Mouse (Mus musculus): ENCODE results near the gene Mef2d.
"Not testable (repeated sequence)": the region's sequence is repeated elsewhere in the genome, so short reads cannot be mapped to it uniquely, and the experiment has no call there.

The Mef2d gene

DNA sequence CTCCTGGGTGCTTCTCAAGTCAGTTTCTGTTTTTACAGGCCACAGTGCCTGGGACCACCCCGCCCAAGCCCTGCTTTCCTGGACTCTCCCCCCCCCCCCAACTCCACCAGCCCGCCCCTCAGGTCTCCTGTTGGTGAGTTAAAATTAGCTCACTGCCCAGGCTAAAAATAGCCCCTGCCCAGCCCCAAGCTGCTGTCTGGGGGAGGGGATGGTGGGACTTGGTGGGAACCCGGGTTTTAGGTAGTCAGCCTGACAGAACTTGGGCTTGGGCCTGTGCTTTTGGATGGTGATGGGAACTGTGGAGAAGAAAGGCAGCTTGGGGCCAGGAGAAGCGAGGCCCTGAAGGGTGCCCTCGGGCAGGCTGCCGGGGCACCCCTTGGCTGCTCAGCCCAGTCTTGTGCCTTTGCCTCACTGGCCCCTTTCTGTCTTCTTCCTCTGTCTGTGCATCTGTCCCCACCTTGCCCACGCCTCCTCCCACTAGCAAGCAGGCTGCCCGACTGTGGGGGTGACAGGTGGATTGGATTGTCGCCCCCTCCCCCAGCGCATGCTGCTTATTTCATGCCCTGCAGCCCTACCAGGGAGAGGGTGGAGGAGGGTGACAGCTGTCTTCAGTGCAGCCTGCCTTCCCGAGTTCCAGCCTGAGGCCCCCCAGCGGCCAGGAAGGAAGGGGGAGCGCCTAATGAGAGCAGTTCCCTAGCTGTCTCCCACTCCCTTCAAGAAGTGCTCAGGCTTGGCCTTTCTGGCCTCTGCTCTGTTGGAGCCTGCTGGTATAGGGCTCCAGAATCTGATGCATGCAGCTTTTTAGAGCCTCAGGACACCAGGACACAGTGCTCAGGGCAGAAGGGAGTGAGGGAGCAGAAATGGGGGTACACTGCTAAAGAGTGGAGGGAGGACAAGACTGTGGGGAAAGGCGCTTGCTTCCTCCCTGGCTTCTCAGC lies 8.2 kb downstream of the Mef2d start:
- DNase-seq (ENCODE audit: low read depth, low spot score), result no peak

DNA sequence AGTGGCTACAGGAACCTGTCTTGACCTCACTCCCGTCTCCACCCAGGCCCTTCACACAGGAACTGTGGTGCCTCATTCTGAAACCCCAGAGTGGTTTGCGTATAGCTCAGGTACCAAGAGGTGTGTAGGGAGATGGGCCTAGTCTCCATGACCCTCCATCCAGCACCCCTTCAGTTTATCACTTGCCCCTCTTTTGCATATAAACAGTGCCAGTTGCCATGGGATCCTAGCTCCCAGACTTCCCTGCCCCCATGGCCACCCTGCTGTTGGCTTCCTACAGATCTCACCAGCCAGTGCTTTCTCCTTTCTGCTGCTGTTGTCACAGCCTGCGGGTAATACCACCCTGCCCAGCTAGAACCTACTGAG lies 8.8 kb downstream of the Mef2d start:
- DNase-seq (ENCODE audit: low read depth, low spot score), result no peak

DNA sequence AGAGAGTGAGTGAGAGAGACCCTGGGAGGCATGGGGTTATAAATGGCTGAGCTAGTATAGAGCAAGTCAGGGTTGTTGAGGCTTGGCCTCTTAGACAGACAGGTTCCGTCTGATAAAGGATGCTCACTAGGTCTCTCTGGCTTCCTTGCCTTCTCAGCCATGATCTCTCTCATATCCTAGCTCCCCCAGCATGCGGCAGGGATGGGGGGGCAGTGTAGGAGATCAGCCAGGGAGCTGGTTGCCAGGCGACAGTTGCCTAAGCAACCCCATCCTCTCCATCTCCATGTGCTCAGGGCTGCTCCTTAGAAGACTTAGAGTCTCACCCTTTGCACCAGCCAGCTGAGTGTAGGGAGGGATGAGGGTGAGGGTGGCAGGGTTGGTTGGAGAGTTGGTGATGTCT lies 9.9 kb downstream of the Mef2d start:
- no peak for DNase-seq (ENCODE audit: low read depth, low spot score)

- no peak for DNase-seq (ENCODE audit: low read depth, low spot score)
These were observed 11.3 kb downstream of the Mef2d start for GRCm38 (mm10) chr3:88153290-88154011.

DNA sequence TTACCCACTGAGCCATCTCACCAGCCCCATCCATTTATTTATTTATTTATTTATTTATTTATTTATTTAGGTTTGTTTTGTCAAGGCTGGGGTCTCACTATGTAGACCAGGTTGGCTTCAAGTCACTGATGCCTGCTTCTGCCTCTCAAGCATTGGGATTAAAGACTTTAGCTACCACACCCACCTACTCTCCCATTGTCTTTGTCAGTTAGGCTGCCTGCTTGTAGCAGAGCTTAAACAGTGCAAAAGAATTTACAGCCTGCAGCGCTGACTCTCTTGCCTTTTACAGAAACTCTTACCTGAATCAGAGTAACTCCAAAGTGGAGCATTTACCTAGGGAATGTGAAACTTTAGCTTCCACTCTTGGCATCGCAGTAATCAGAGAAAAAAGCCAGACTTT lies 12.1 kb downstream of the Mef2d start:
- DNase-seq (ENCODE audit: low read depth, low spot score), result no peak

GRCm38 (mm10) chr3:88156817-88157216 lies 14.6 kb downstream of the Mef2d start:
- no peak for DNase-seq (ENCODE audit: low read depth, low spot score)

- DNase-seq (ENCODE audit: low read depth, low spot score), result peak; percentile 54
These were observed 15.8 kb downstream of the Mef2d start for GRCm38 (mm10) chr3:88157771-88158597.

DNA sequence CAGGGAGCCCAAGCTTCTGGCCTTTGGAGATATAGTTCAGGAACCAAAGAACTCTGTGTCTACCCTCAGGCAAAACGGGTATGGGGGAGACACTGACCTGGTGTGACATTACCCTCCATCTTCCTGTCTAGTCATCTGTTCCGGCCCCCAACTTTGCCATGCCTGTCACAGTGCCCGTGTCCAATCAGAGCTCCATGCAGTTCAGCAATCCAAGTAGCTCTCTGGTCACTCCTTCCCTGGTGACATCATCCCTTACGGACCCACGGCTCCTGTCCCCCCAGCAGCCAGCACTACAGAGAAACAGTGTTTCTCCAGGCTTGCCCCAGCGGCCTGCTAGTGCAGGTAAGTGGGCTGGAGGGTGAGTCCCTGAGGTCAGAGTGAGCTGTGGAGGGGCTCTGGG lies 16.8 kb downstream of the Mef2d start:
- no peak for DNase-seq (ENCODE audit: low read depth, low spot score)

- no peak for DNase-seq (ENCODE audit: low read depth, low spot score)
These were observed 18.7 kb downstream of the Mef2d start for GRCm38 (mm10) chr3:88160856-88161255.

GRCm38 (mm10) chr3:88162259-88162658 lies 20.1 kb downstream of the Mef2d start:
- DNase-seq (ENCODE audit: low read depth, low spot score), result no peak

GRCm38 (mm10) chr3:88162811-88163210 lies 20.6 kb downstream of the Mef2d start:
- DNase-seq (ENCODE audit: low read depth, low spot score), result no peak

DNA sequence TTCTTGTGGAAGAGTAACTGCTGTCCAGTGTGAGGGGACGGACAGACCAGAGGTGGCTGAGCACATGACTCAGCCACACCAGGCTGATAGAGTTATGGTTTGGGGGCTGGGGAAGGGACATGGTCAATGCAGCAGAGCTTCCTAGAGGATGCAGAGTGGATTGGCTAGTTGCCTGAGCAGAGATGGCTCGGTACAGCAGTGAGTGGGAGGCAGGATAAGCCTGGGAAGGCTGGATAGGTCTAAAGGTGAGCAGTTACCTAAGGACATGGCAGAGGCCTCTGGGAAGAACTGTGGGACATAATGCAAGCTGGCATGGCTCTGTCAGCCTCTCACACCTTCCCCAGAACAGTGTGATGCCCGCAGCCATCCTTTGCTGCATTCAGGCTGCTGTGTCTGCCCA lies 21.7 kb downstream of the Mef2d start:
- DNase-seq (ENCODE audit: low read depth, low spot score), result no peak

GRCm38 (mm10) chr3:88164263-88164662 lies 22.1 kb downstream of the Mef2d start:
- DNase-seq (ENCODE audit: low read depth, low spot score), result no peak

DNA sequence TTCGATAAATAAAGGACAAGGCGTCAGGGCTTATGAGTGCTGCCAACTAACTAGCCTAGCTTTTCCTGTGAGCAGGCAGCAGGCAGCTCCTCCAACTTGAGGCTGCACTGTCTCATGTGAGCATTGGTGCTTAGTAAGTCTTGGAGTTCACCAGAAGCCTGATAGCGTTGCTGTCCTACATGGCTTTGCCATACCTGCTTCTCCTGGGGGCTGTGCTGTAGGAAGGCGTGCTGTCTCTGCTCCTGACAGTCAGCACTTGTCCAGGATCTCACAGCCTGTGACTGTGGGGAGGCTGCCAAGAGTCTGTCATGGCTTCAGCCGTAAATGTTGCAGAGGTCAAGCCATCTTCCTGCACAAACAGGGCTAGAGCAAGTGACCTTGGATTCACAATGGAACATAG lies 23.9 kb downstream of the Mef2d start:
- no peak for DNase-seq (ENCODE audit: low read depth, low spot score)

DNA sequence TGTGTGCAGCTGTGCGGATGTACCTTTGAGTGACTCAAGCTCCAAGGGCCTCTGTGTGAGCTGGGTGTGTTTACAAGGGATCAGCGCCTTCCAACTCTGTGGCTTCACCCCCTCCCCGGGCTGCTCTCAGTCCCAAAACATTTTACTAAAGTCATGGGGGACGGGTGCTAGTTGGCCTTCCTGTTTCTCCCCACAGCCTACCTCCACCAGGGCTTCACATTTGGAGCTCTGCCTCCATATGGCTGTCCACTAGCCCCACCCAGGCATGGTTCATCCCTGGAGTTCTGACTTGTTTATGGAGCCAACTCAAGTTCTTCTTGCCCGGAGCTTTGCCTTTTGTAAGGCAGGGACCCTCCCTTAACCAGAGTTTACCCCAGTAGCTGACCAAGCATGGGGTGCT lies 28.2 kb downstream of the Mef2d start:
- no peak for DNase-seq (ENCODE audit: low read depth, low spot score)

DNA sequence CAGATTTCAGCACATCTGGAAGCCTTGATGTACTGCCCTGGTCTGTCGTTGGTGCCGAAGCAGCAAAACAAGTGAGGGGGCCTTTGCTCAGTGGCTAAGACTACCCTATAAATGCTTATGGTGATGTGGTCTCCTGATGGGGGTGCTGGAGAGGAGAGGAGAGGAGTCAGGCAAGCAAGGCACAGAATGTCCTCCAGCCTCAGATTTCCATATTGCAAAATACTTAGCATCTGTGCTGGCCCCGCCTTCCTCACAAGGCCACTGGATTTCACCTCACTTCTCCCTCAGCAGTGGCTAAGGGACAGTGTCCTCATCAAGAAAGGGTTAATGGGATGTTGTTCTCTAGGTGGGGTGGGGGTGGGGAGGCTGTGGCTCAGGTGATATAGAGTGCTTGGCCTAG lies 30.3 kb downstream of the Mef2d start:
- DNase-seq (ENCODE audit: low read depth, low spot score), result no peak

- no peak for DNase-seq (ENCODE audit: low read depth, low spot score)
These were observed 31.2 kb downstream of the Mef2d start for GRCm38 (mm10) chr3:88173375-88173774.

DNA sequence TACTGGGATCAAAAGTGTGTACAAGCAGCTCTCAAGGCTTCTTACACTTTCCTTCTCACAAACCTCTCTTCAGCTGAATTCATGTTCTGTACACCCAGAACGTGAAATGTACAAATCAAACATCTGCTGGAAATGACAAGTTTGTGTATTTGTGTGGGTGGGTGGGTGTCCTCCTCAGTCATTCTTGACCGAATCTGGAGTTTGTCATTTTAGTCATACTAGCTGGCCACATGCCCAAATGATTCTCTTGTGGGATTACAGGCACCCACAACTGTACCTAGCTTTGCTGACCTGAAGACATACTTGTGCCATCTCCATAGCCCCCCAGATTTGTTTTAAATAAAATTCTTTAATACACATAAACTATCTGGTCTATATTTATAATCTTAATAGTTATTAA lies 32.7 kb downstream of the Mef2d start:
- no peak for DNase-seq (ENCODE audit: low read depth, low spot score)

DNA sequence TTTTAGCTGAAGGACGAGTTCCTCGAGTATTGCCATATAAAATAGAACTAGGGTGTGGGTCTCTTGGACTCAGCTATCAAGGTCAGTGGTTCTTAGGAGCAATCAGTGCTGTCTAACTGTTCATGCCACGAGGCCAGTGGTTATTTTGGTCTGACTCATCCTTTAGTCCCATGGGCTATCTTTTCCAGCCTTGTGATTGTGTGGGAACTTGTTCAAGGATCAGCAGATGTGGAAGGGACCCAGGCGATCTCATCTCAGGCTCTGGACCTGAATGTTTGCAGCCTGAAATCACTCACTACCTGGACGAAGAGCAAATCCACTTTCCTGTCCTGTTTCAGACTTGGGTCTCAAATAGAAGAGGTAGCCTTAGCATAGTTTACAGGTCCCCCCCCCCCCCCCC lies 34.9 kb downstream of the Mef2d start:
- no peak for DNase-seq (ENCODE audit: low read depth, low spot score)

GRCm38 (mm10) chr3:88177562-88178345 lies 35.6 kb downstream of the Mef2d start:
- peak; percentile 94 for DNase-seq (ENCODE audit: low read depth, low spot score)

DNA sequence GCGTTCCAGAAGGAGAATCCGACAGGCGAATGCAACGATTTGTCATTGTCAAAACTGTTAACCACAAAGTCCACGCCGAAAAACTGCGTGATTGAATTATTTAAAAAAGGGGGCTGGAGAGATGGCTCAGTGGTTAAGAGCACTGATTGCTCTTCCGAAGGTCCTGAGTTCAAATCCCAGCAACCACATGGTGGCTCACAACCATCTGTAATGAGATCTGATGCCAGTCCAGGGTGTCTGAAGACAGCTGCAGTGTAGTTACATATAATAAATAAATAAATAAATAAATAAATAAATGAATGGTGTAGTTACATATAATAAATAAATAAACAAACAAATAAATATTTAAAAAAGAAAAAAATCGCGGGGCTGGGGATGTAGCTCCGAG lies 36.2 kb downstream of the Mef2d start:
- not testable (repeated sequence) for DNase-seq (ENCODE audit: low read depth, low spot score)
